Mouse (Mus musculus): Measurements from ENCODE around the gene Ap4m1.

The Ap4m1 gene

DNA sequence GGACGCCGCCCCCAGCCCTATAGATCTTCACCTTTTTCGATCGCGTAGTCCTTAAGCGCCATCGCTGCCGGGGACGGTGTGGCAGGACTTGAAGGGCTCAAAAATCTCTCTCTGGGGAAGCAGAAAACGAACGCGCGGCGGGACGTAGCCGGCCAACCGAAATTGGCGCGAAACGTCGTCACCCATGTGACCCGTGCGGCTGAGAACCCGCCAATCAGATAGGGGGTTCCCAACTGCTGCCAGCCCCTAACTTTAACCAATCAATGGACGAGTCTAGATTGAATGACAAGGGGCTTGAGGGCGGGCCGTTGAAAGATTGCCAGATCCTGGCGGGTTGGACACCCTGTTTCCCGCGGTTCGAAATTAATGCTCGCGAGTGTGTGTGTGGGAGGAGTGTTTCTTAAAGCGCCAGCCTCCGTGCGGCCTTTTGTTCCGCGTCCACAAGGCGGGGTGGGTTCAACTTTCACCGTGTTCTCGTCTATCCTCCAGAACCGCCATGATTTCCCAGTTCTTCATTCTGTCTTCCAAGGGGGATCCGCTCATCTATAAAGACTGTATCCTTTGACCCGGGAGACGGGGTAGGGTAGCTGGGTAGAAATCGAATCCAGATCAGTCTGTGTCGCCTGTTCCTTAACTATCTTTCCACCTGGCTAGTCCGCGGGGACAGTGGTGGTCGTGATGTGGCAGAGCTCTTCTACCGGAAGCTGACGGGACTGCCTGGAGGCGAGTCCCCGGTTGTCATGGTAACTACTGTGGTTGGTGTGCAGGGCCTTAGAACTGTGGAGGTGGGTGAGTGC, at the start of gene Ap4m1, which contains the start of gene Mcm7:
Ap4m1 (plus strand) TSS at position 308 of the 797 bp plus-strand sequence.
Mcm7 (minus strand) TSS at position 728 of the 797 bp plus-strand sequence.
- POLR2A ChIA-PET = interaction anchor here (0.7 to 13.1 kb wide), 25 partner anchors 9 to 826 kb away, joined by 3 to 476 read pairs (median 5); partner anchors contain the start of genes Cops6 (in 4 of the 4), Cnpy4 (in 3 of the 4), Taf6 (in 3 of the 4) and Zfp113 (in 3 of the 4)
- CTCF ChIA-PET = interaction anchor here in 1 of 4 experiments (0.6 kb wide), 1 partner anchor 659 kb away, joined by 3 read pairs; no protein-coding TSS in a partner anchor

GRCm38 (mm10) chr5:138132425-138133064, 39.3 kb upstream of the Ap4m1 start:
- ChIA-PET POLR2A (interaction anchor here in 1 of 4 experiments (1.3 to 2.6 kb wide), 3 partner anchors 11 to 47 kb away, joined by 3 to 13 read pairs (median 4); partner anchors contain the start of gene Zkscan1), CTCF (no interaction called here)

DNA sequence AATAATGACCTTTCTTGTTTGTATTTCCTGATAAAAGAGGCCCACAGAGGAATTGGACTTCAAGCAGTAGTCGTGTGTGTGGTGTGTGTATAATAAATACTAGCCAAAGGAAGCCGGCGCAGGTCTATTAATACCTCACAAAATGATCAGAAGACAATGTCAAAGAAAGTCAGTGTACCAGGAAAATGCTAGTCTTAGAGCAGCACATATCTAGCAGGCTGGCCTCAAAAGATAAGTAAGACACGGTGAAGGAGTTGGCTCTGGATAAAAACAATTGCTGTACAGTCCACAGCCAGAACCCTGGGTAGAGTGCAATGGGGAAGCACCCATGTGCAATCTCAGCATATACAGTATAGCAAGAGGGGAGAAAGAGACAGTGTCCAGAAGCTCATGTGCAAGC, 34.5 kb upstream of the Ap4m1 start:
- CTCF ChIA-PET = interaction anchor here in 1 of 4 experiments (1.2 to 1.7 kb wide), 2 partner anchors 47 to 251 kb away, joined by 3 to 4 read pairs; no protein-coding TSS in a partner anchor
- POLR2A ChIA-PET = interaction anchor here in 2 of 4 experiments (0.6 to 1.0 kb wide), 4 partner anchors 10 to 127 kb away, joined by 3 to 5 read pairs (median 4); no protein-coding TSS in a partner anchor

GRCm38 (mm10) chr5:138137935-138138549, 33.8 kb upstream of the Ap4m1 start:
- POLR2A ChIA-PET = interaction anchor here in 2 of 4 experiments (0.6 to 1.0 kb wide), 4 partner anchors 12 to 362 kb away, joined by 3 read pairs; partner anchors contain the start of gene Zscan21 (in 1 of the 2)
- CTCF ChIA-PET = interaction anchor here in 1 of 4 experiments (1.7 kb wide), 1 partner anchor 252 kb away, joined by 3 read pairs; no protein-coding TSS in a partner anchor

DNA sequence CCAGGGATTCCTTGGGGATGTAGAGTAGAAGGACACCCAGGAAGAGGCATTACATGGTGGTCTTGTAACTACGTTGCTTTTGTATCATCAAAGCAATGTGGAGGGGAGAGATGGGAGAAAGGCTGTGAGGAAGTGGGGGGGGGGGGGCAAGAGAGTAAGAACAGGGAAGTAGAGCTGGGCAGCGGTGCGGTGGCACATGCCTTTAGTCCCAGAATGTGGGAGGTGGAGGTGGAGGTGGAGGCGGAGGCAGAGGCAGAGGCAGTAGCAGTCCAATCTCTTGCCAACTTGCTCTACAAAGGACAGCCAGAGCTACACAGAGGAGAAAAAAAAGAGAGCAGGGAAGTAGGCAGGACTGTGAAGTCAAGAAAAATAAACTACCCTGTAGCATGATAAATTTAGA, 33.2 kb upstream of the Ap4m1 start:
- ChIA-PET CTCF (interaction anchor here in 2 of 4 experiments (0.6 to 1.7 kb wide), 3 partner anchors 47 to 680 kb away, joined by 3 to 6 read pairs (median 3); no protein-coding TSS in a partner anchor), POLR2A (interaction anchor here in 3 of 4 experiments (0.6 to 1.2 kb wide), 6 partner anchors 20 to 564 kb away, joined by 3 read pairs; partner anchors contain the start of genes Cops6 (in 1 of the 3) and Zscan21 (in 1 of the 3))

- ChIA-PET CTCF (no interaction called here), POLR2A (interaction anchor here in 2 of 4 experiments (0.9 to 17.7 kb wide), 10 partner anchors 11 to 519 kb away, joined by 3 to 476 read pairs (median 6); partner anchors contain the start of genes Ap4m1 (in 2 of the 2), Mcm7 (in 2 of the 2), Cnpy4 (in 1 of the 2) and Taf6 (in 1 of the 2))
Measured at GRCm38 (mm10) chr5:138154390-138154789, 17.4 kb upstream of the Ap4m1 start.

DNA sequence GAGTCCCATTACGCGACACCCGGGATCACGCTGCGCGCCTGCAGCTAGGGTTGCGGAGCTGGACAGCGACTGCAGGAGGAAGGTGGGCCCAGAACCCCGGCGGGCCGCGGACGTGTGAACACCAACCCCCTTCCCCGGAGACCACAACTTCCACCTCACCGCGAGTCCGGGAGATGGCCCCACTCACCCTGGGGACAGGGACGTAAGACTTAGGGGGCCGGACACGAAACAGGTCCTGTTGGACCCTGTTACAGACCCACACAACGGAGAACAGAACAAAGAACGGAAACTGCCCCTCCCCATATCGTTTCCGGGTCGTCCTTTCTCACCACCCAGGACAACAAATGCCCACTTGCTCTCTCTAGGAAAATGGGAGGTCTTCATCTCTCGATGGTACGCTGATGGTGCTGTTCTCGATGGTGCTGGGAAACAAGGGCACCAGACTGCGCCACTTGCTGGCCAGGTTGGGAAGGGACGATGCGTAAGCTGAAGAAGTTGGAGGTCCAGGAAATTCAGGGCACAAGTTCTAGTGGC, 16.3 kb upstream of the Ap4m1 start, which contains the start of gene Zfp113:
Zfp113 (minus strand) TSS at position 302 of the 534 bp plus-strand sequence.
- ChIA-PET CTCF (interaction anchor here in 2 of 4 experiments (0.6 to 1.4 kb wide), 8 partner anchors 65 to 396 kb away, joined by 3 to 6 read pairs (median 3); no protein-coding TSS in a partner anchor), POLR2A (interaction anchor here in 3 of 4 experiments (0.5 to 17.7 kb wide), 33 partner anchors 9 to 520 kb away, joined by 3 to 476 read pairs (median 4); partner anchors contain the start of genes Ap4m1 (in 3 of the 3), Cnpy4 (in 3 of the 3), Mcm7 (in 3 of the 3) and Taf6 (in 3 of the 3))

DNA sequence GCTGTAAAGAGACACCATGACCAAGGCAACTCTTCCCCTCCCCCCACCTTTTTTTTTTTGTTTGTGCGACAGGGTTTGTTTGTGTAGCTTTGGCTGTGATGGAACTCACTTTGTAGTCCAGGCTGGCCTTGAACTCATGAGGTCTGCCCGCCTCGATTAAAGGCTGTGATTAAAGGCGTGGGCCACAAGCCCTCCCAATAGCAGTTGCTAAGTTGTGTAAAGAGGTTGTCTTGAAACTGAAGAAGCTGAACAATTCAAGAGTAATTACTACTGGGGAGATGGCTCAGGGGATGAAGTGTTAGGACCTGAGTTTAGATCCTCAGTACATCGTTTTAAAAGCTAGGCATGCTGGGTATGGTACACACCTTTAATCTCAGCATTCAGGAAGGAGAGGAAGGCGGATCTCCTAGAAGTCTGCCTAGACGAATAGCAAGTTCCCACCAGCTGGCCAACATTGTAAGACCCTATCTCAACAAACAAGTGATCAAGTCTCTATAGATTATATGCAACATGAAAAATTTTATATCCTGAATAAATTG, 11.5 kb upstream of the Ap4m1 start:
- ChIA-PET POLR2A (interaction anchor here (0.6 to 17.7 kb wide), 37 partner anchors 9 to 1092 kb away, joined by 3 to 476 read pairs (median 5); partner anchors contain the start of genes Ap4m1 (in 4 of the 4), Mcm7 (in 4 of the 4), Cnpy4 (in 3 of the 4) and Taf6 (in 3 of the 4)), CTCF (interaction anchor here in 2 of 4 experiments (0.6 to 1.3 kb wide), 6 partner anchors 15 to 827 kb away, joined by 3 to 5 read pairs (median 3); partner anchors contain the start of gene Slc12a9 (in 1 of the 2))

GRCm38 (mm10) chr5:138160842-138161665, 10.7 kb upstream of the Ap4m1 start, which contains the start of gene Cops6:
Gene Cops6, plus strand, starts transcription at chr5:138161071.
- ChIA-PET POLR2A (interaction anchor here (0.6 to 17.7 kb wide), 37 partner anchors 8 to 1091 kb away, joined by 3 to 476 read pairs (median 5); partner anchors contain the start of genes Ap4m1 (in 4 of the 4), Mcm7 (in 4 of the 4), Cnpy4 (in 3 of the 4) and Taf6 (in 3 of the 4)), CTCF (interaction anchor here in 3 of 4 experiments (0.6 to 1.4 kb wide), 8 partner anchors 14 to 828 kb away, joined by 3 to 5 read pairs (median 3); partner anchors contain the start of genes Slc12a9 (in 1 of the 3) and Zkscan1 (in 1 of the 3))

- POLR2A ChIA-PET = interaction anchor here (0.7 to 17.7 kb wide), 18 partner anchors 11 to 783 kb away, joined by 3 to 476 read pairs (median 4); partner anchors contain the start of genes Cnpy4 (in 4 of the 4), Taf6 (in 4 of the 4), Ap4m1 (in 3 of the 4) and Mcm7 (in 3 of the 4)
Measured at GRCm38 (mm10) chr5:138163046-138163445, 8.8 kb upstream of the Ap4m1 start.

GRCm38 (mm10) chr5:138163610-138164009, 8.2 kb upstream of the Ap4m1 start:
- CTCF ChIA-PET = no interaction called here
- POLR2A ChIA-PET = interaction anchor here (0.6 to 17.7 kb wide), 17 partner anchors 8 to 385 kb away, joined by 3 to 476 read pairs (median 4); partner anchors contain the start of genes Ap4m1 (in 3 of the 4), Mcm7 (in 3 of the 4), Cnpy4 (in 2 of the 4) and Taf6 (in 2 of the 4)

More at GRCm38 (mm10) chr5:138163046-138163445, 8.8 kb upstream of the Ap4m1 start:
- CTCF ChIA-PET = no interaction called here

DNA sequence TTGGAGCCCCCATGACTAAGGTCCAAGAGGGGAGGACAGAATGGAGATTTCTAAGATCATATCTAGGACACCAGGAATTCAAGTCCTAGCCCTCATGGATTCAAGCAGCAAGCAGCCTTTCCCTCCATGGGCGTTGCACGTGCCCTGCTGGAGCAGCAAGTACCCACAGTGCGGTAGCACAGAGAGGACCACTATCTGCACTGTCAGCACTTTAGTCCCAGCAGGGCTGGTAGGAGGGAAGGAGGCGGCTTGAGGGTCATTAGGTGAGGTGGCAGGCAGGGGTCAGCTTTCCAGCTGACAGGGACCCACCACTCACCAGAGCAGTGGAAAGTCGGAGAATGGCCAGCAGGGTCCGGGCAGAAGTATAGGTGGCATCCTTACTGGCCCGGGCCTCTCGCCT, 6.2 kb upstream of the Ap4m1 start:
- ChIA-PET CTCF (no interaction called here), POLR2A (interaction anchor here (0.9 to 17.7 kb wide), 10 partner anchors 8 to 22 kb away, joined by 3 to 476 read pairs (median 4); partner anchors contain the start of genes Cnpy4 (in 3 of the 4), Taf6 (in 3 of the 4), Ap4m1 (in 2 of the 4) and Mcm7 (in 2 of the 4))

GRCm38 (mm10) chr5:138170936-138171561, 753 bp upstream of the Ap4m1 start:
- CTCF ChIA-PET = interaction anchor here in 1 of 4 experiments (0.6 kb wide), 1 partner anchor 52 kb away, joined by 3 read pairs; no protein-coding TSS in a partner anchor
- POLR2A ChIA-PET = interaction anchor here (0.5 to 17.7 kb wide), 28 partner anchors 3 to 826 kb away, joined by 3 to 476 read pairs (median 4); partner anchors contain the start of genes Cops6 (in 3 of the 4), Cnpy4 (in 2 of the 4), Mblac1 (in 2 of the 4) and Taf6 (in 2 of the 4)

GRCm38 (mm10) chr5:138173217-138173616, 1.4 kb downstream of the Ap4m1 start:
- ChIA-PET POLR2A (interaction anchor here (0.6 to 13.1 kb wide), 26 partner anchors 10 to 1554 kb away, joined by 3 to 476 read pairs (median 7); partner anchors contain the start of genes Cops6 (in 4 of the 4), Cnpy4 (in 3 of the 4), Taf6 (in 3 of the 4) and Zfp113 (in 3 of the 4)), CTCF (no interaction called here)
